In the genomic region with DNA sequence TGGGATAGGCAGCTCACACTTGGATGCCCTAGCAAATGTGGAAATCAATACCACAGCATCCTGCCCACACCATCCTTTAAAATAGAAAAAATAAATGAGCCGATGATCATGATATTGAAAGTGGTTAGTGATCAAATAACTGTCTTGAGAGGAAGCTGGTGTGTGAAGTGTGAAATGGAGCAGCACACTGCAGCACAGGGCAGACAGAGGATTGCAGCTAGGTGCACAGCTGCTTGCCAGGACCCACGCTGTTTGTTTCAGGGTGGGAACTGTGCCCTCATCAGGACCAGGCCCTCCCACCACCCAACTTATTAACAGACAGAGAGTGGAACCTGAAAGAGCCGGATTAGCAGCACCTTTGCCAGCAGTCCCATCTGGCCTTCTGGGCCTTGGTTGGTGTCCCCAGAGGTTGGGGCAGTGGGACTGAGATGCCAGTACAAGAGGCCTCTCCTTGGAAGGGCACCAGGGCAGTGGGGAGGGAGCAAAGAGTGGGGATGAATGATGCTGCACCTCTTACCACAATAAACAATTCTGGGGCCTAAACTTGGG, we compare ENCODE assay signal across 24 mouse cellular contexts.
DNase-seq lines count a peak whose midpoint lies in the region; ATAC-seq and TF ChIP-seq lines count a peak whose summit lies in the region.
"Had no signal": no experiment of that assay in that cellular context is flagged by ENCODE, and none has a peak within 500 bp of the region (broad histone marks: within the 10 kb centered on the region; RNA-seq: fewer than 3 reads in every experiment).

No protein-coding gene starts in this region.

- WGBS in midbrain, embryonic 12.5 days: 85% methylated on average over 3 of the region's 3 CpGs
- 75% methylated on average over 3 of the region's 3 CpGs for WGBS in midbrain, postnatal 0 days
- WGBS in hindbrain, embryonic 12.5 days: 75% methylated on average over 3 of the region's 3 CpGs
- WGBS in hindbrain, postnatal 0 days: 67% methylated on average over 3 of the region's 3 CpGs

- no peaks in the 10 kb centered on the region for H3K4me1 ChIP-seq in midbrain, embryonic 12.5 days
- no peaks in the 10 kb centered on the region for H3K4me1 ChIP-seq in midbrain, postnatal 0 days (ENCODE audit: insufficient read depth, low read length)
- no peaks in the 10 kb centered on the region for H3K4me1 ChIP-seq in hindbrain, embryonic 12.5 days
- H3K4me1 ChIP-seq in hindbrain, postnatal 0 days (ENCODE audit: insufficient read depth, low read length): no peaks in the 10 kb centered on the region
- H3K4me1 ChIP-seq: forebrain, embryonic 13.5 days; liver, embryonic 12.5 days had no signal

- ATAC-seq in midbrain, embryonic 12.5 days (ENCODE audit: low FRiP score, low read depth): peak; percentile 59
- no peak for ATAC-seq in midbrain, postnatal 0 days (ENCODE audit: low FRiP score)
- peak; percentile 63 for ATAC-seq in hindbrain, embryonic 12.5 days (ENCODE audit: low FRiP score)
- peak; percentile 51; the same call in 1 of the 2 replicates for ATAC-seq in hindbrain, postnatal 0 days
- no peak for ATAC-seq in megakaryocyte progenitor cell, adult 5-6 weeks (replicated peaks; ENCODE audit: poor library complexity)
- ATAC-seq: forebrain, embryonic 13.5 days; intestine, embryonic 16.5 days; liver, embryonic 12.5 days; liver, postnatal 0 days had no signal

- H3K9me3 ChIP-seq in midbrain, embryonic 12.5 days: no peaks in the 10 kb centered on the region
- H3K9me3 ChIP-seq in midbrain, postnatal 0 days (ENCODE audit: low read length): no peaks in the 10 kb centered on the region
- no peaks in the 10 kb centered on the region for H3K9me3 ChIP-seq in hindbrain, embryonic 12.5 days (replicated peaks)
- H3K9me3 ChIP-seq in hindbrain, postnatal 0 days (ENCODE audit: low read length): no peaks in the 10 kb centered on the region
- H3K9me3 ChIP-seq: forebrain, embryonic 13.5 days; liver, embryonic 12.5 days had no signal

- no peak for TF ChIP-seq CTCF in midbrain, postnatal 0 days (IDR thresholded peaks at IDR 0.05)
- no peak for TF ChIP-seq CTCF in hindbrain, postnatal 0 days (IDR thresholded peaks at IDR 0.05; ENCODE audit: low read depth)

- H3K9ac ChIP-seq in midbrain, embryonic 12.5 days (replicated peaks): no peak overlapping the region
- H3K9ac ChIP-seq in midbrain, postnatal 0 days (replicated peaks; ENCODE audit: low read length, poor library complexity, severe bottlenecking): no peak overlapping the region
- no peak overlapping the region for H3K9ac ChIP-seq in hindbrain, embryonic 12.5 days
- H3K9ac ChIP-seq in hindbrain, postnatal 0 days (replicated peaks; ENCODE audit: low read length): no peak overlapping the region
- H3K9ac ChIP-seq: forebrain, embryonic 13.5 days; liver, embryonic 12.5 days; liver, postnatal 0 days had no signal

- peaks cover 23% of the 10 kb centered on the region; the same call in 1 of the 2 replicates for H3K27me3 ChIP-seq in midbrain, embryonic 12.5 days
- H3K27me3 ChIP-seq in midbrain, postnatal 0 days (ENCODE audit: insufficient read depth, low read length): no peaks in the 10 kb centered on the region
- peaks cover 14% of the 10 kb centered on the region for H3K27me3 ChIP-seq in hindbrain, embryonic 12.5 days
- H3K27me3 ChIP-seq in hindbrain, postnatal 0 days (ENCODE audit: insufficient read depth, low read length): no peaks in the 10 kb centered on the region
- H3K27me3 ChIP-seq: CH12.LX; liver, embryonic 12.5 days had no signal

- peak; percentile 44 to 66 for DNase-seq in cerebellum, postnatal 10 days
- DNase-seq in cerebellum, adult 11-12 months: no peak
- DNase-seq in midbrain, postnatal 0 days (ENCODE audit: low spot score): no peak
- no peak for DNase-seq in hindbrain, postnatal 0 days (ENCODE audit: low spot score)
- DNase-seq in lung, postnatal 36 days: no peak
- DNase-seq: adrenal gland, adult 8-10 months; cerebellum, adult 8-10 months; cerebellum, postnatal 36 days; gastrocnemius, postnatal 10 days; heart, postnatal 14 days; kidney, adult 9 months; kidney, postnatal 10 days; liver, postnatal 0 days; lung, postnatal 4 days; thymus, adult 2 months; thymus, postnatal 36 days had no signal

- H3K4me2 ChIP-seq in midbrain, embryonic 12.5 days (replicated peaks): no peak overlapping the region
- no peak overlapping the region for H3K4me2 ChIP-seq in midbrain, postnatal 0 days (ENCODE audit: low read depth, low read length, poor library complexity, severe bottlenecking)
- no peak overlapping the region for H3K4me2 ChIP-seq in hindbrain, embryonic 12.5 days (replicated peaks)
- H3K4me2 ChIP-seq in hindbrain, postnatal 0 days (ENCODE audit: low read depth, low read length): no peak overlapping the region
- H3K4me2 ChIP-seq: forebrain, embryonic 13.5 days; liver, embryonic 12.5 days had no signal

- H3K36me3 ChIP-seq in midbrain, embryonic 12.5 days: no peaks in the 10 kb centered on the region
- no peaks in the 10 kb centered on the region for H3K36me3 ChIP-seq in midbrain, postnatal 0 days (ENCODE audit: insufficient read depth, low read length)
- H3K36me3 ChIP-seq in hindbrain, embryonic 12.5 days: no peaks in the 10 kb centered on the region
- no peaks in the 10 kb centered on the region for H3K36me3 ChIP-seq in hindbrain, postnatal 0 days (ENCODE audit: insufficient read depth, low read length)
- H3K36me3 ChIP-seq: liver, embryonic 12.5 days had no signal

- H3K4me3 ChIP-seq in midbrain, embryonic 12.5 days: no peak overlapping the region
- no peak overlapping the region for H3K4me3 ChIP-seq in midbrain, postnatal 0 days (ENCODE audit: low read depth, low read length)
- H3K4me3 ChIP-seq in hindbrain, embryonic 12.5 days: no peak overlapping the region
- H3K4me3 ChIP-seq in hindbrain, postnatal 0 days (ENCODE audit: low read length): no peak overlapping the region
- H3K4me3 ChIP-seq: forebrain, embryonic 13.5 days; left cerebral cortex, adult 2 months; liver, embryonic 12.5 days had no signal

- no peak overlapping the region for H3K27ac ChIP-seq in midbrain, embryonic 12.5 days (replicated peaks)
- no peak overlapping the region for H3K27ac ChIP-seq in midbrain, postnatal 0 days (ENCODE audit: low read depth, low read length)
- H3K27ac ChIP-seq in hindbrain, embryonic 12.5 days: no peak overlapping the region
- H3K27ac ChIP-seq in hindbrain, postnatal 0 days: no peak overlapping the region
- H3K27ac ChIP-seq: forebrain, embryonic 13.5 days; left cerebral cortex, adult 2 months; liver, embryonic 12.5 days had no signal

Comparison
In these comparisons a context has a peak if more than half of its experiments do, and no peak if none do; other contexts are left out.
1. DNase-seq: peak in cerebellum, postnatal 10 days (2 of 2); none in cerebellum, adult 11-12 months (single experiment), midbrain, postnatal 0 days (single experiment), hindbrain, postnatal 0 days (single experiment) and lung, postnatal 36 days (single experiment).
2. ATAC-seq: peak in midbrain, embryonic 12.5 days (single experiment), hindbrain, embryonic 12.5 days (single experiment) and hindbrain, postnatal 0 days (single experiment); none in midbrain, postnatal 0 days (single experiment) and megakaryocyte progenitor cell, adult 5-6 weeks (single experiment).